Mouse (Mus musculus) hindbrain, embryonic 16.5 days (tissue): Measurements from ENCODE around the gene Elp4. TPM values are rescaled to one million over a fixed set of nuclear protein-coding genes. Genes with fewer than 3 reads are reported as not detected.

ENCODE experiments used
- ATAC-seq: fragments of 200-750 bp; cut with Nextera tagmentation; 2 replicates; pipeline ENCODE4 v1.8.0; 2017; ENCODE audit warnings: moderate TSS enrichment, moderate library complexity
- H3K27ac ChIP-seq: fragments of 300-500 bp; sonication (generic); 2 replicates; pipeline ENCODE4 v1.5.1; 2014; ENCODE audit warnings: low read depth, mild to moderate bottlenecking, control low read depth, low read length, moderate library complexity
- H3K27me3 ChIP-seq: fragments of 300-500 bp; sonication (generic); replicated peaks from 2 replicates; pipeline ENCODE4 v1.6.1; 2014; ENCODE audit warnings: low read length; ENCODE audit not compliant: control insufficient read depth, insufficient read depth
- H3K36me3 ChIP-seq: fragments of 300-500 bp; sonication (generic); 2 replicates; pipeline ENCODE4 v1.6.1; 2014; ENCODE audit warnings: mild to moderate bottlenecking, low read length, moderate library complexity, mixed read lengths; ENCODE audit not compliant: control insufficient read depth, insufficient read depth
- H3K4me1 ChIP-seq: fragments of 300-500 bp; sonication (generic); 2 replicates; pipeline ENCODE4 v1.6.1; 2014; ENCODE audit warnings: low read depth, low read length; ENCODE audit not compliant: control insufficient read depth, insufficient read depth
- H3K4me2 ChIP-seq: fragments of 300-500 bp; sonication (generic); 2 replicates; pipeline ENCODE4 v1.6.1; 2014; ENCODE audit warnings: mild to moderate bottlenecking, low read length, control low read depth, moderate library complexity
- H3K4me3 ChIP-seq: fragments of 300-500 bp; sonication (generic); 2 replicates; pipeline ENCODE4 v1.5.1; 2014; ENCODE audit warnings: mild to moderate bottlenecking, low read length, control low read depth, moderate library complexity
- H3K9ac ChIP-seq: fragments of 300-500 bp; sonication (generic); 2 replicates; pipeline ENCODE4 v1.6.1; 2014; ENCODE audit warnings: low read depth, mild to moderate bottlenecking, control low read depth, low read length, moderate library complexity
- H3K9me3 ChIP-seq: fragments of 300-500 bp; sonication (generic); 2 replicates; pipeline ENCODE4 v1.6.1; 2014; ENCODE audit warnings: mild to moderate bottlenecking, low read length, moderate library complexity; ENCODE audit not compliant: control insufficient read depth
- WGBS: fragments of 180-500 bp; shearing (Covaris S2); extraction: QIAGEN DNeasy Blood & Tissue Kit; methylation state at CpG from one replicate; pipeline ENCODE4 v1.1.7; 2014; 5-methylcytosine and 5-hydroxymethylcytosine counted together
- polyA plus RNA-seq: library from polyadenylated mRNA; unstranded; fragments of >200 nt; fragmentation: Nextera tagmentation; extraction: Ambion mirVana; gene quantifications from 2 replicates; pipeline ENCODE4 v1.2.1, GENCODE M21; 2015

Gene Elp4
- polyA plus RNA-seq, 1 experiment from 2014 or later = 42.2 TPM

DNA sequence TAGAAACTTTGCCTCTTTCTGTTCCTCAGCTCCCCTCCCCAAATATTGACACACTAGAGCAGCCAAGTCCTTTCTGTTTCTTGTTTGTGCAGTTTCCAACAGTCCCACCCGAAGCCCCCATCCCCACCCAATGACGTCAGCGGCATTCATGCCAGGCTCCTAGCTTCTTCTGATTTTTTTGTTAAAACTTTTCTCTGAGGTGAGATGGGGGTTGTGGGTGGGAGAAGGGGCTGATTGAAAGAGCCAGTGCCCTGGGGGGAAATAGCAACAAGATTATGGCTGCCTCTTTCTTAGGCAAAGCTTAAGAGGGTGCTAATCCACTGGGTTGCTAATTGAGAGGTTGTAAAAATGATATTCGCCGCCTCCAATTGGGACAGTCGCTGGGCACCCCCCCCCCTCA is 231.3 kb downstream of the Elp4 start:
- H3K4me3 ChIP-seq = peak overlapping the region; percentile 50
- H3K9me3 ChIP-seq = no peaks in the 10 kb centered on the region
- peak overlapping the region; percentile 57 for H3K4me2 ChIP-seq
- H3K27me3 ChIP-seq = peaks cover 19% of the 10 kb centered on the region
- no peak overlapping the region for H3K9ac ChIP-seq
- WGBS = 3% methylated on average over 6 of the region's 6 CpGs
- ATAC-seq = no peak
- H3K36me3 ChIP-seq = no peaks in the 10 kb centered on the region
- peaks cover 8% of the 10 kb centered on the region for H3K4me1 ChIP-seq
- H3K27ac ChIP-seq = peak overlapping the region; percentile 74; the same call in 1 of the 2 replicates

DNA sequence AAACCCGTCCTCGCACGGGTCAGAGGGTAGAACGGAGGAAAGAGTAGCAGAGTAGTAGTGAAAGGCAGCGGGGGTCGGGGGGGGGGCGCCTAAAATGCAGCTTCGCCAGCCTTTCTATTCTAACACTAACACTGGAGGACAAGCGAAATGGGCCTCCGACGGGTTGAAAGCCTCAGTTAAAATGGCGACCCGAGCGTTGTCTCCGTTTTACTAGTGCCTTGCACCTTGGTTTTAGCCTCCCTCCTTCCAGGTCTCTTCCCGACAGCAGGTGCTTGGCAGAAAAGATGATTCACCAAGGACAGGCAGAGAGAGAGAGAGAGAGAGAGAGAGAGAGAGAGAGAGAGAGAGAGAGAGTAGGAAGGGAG is 231.8 kb downstream of the Elp4 start:
- WGBS = 1% methylated on average over 16 of the region's 16 CpGs
- Histone ChIP-seq H3K4me1 (peaks cover 8% of the 10 kb centered on the region), H3K9ac (peak overlapping the region; percentile 15; the same call in 1 of the 2 replicates), H3K36me3 (no peaks in the 10 kb centered on the region), H3K27ac (peak overlapping the region; percentile 57; the same call in 1 of the 2 replicates), H3K4me3 (peak overlapping the region; percentile 50), H3K9me3 (no peaks in the 10 kb centered on the region), H3K27me3 (peaks cover 19% of the 10 kb centered on the region), H3K4me2 (peak overlapping the region; percentile 57)
- no peak for ATAC-seq

DNA sequence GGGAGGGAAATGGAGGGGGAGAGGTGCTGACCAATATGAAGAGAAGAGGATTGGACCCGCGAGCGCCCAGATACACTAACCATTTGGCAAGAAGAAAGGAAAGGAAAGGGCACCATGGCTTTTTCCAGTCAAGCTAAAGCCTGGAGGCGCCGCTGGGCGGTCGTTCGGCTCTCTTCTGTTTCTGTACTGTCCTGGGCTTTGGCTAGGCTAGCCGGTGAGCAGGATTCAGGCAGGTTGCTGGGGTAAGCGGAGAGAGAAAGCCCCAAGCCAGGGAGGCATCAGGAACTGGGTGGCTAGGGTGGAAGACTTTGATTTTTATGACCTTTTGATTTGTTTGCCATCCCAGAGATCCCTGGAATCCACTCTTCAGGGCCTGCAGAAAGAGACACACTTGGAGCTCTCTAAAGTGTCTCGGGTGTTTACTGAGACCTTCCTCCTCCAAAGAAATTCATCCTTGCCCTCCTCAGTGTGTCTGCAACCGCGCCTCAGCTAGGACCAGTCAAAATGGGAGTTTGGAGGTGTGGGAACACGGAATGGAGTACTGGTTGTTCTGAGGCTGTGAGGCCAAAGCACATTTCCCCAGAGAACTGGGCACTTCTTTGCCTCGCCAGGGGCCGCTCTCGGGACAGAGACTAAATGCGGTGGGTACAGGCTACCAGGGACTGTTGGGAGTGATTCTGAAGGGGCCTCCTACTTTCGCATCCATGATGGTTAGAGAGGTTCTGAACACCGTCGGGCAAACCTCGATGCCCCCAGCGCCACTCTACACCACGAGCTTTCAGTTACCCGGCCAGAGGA is 232.4 kb downstream of the Elp4 start:
- Histone ChIP-seq H3K27me3 (peaks cover 21% of the 10 kb centered on the region), H3K4me3 (peak overlapping the region; percentile 50), H3K4me2 (peak overlapping the region; percentile 57), H3K4me1 (peaks cover 8% of the 10 kb centered on the region), H3K27ac (peak overlapping the region; percentile 57; the same call in 1 of the 2 replicates), H3K9ac (peak overlapping the region; percentile 36; the same call in 1 of the 2 replicates), H3K9me3 (no peaks in the 10 kb centered on the region), H3K36me3 (no peaks in the 10 kb centered on the region)
- ATAC-seq = no peak
- WGBS = 10% methylated on average over 25 of the region's 25 CpGs

DNA sequence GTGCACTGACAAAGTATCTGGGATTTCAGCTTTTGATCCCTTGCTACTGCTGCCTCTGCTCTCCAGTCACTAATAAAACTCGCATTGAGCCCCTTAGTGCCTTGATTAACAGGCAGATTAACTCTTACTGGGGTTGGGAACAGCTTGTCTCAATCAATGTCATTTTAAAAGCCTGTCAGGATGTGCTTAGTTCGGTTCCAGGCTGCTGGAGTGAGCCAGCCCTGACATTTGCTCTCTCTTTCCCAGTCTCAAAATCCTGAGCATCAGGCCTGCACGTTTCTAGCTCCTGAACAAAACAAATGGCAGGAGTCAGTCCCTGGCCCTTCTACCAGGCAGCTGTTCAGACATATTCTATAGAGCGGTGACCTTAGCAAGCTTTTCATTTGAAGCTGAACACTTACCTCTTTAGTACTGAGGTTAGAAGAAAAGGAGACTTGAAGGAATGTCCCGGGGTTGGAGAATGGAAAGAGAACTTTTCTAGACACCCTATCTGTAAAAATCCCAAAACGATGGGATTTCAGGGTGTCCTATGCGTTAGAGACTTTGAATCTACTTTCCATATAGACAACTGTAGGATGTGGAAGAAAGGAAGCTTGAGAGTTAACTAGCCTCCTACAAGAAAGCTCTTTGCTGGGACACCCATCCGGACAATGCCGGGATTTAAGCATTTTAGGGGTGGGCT is 233.1 kb downstream of the Elp4 start:
- 15% methylated on average over 9 of the region's 9 CpGs for WGBS
- no peak for ATAC-seq
- H3K4me3 ChIP-seq = peak overlapping the region; percentile 50

DNA sequence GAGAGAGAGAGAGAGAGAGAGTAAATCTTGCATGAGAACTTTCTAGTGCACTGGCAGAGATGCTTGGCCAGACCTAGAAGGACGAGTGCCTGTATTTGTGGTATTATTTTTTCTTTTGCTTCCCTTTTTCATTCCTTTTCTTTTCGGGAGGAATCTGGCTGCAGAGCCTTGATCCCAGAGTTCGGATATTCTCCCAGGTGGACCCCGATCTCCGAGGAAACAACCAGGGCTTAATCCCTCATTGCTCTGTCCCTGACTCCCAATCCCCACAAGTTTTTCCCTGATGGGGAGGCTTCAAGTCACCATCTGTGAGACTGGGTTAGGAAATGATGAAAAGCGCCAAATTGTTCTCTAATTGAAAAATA is 233.7 kb downstream of the Elp4 start:
- Histone ChIP-seq H3K4me3 (peak overlapping the region; percentile 50), H3K9me3 (no peaks in the 10 kb centered on the region), H3K27ac (no peak overlapping the region; the same call in 1 of the 2 replicates), H3K9ac (peak overlapping the region; percentile 28), H3K36me3 (no peaks in the 10 kb centered on the region), H3K27me3 (peaks cover 31% of the 10 kb centered on the region), H3K4me1 (peaks cover 2% of the 10 kb centered on the region), H3K4me2 (0 out of 2 replicates have a peak overlapping the region, but pooled peaks have one; percentile 57)
- ATAC-seq = no peak
- 14% methylated on average over 6 of the region's 6 CpGs for WGBS

More for the DNA sequence above, 233.1 kb downstream of the Elp4 start:
- Histone ChIP-seq H3K9ac (peak overlapping the region; percentile 28), H3K36me3 (no peaks in the 10 kb centered on the region), H3K27me3 (peaks cover 26% of the 10 kb centered on the region), H3K4me1 (peaks cover 6% of the 10 kb centered on the region), H3K4me2 (peak overlapping the region; percentile 57; the same call in 1 of the 2 replicates), H3K27ac (no peak overlapping the region; the same call in 1 of the 2 replicates), H3K9me3 (no peaks in the 10 kb centered on the region)

DNA sequence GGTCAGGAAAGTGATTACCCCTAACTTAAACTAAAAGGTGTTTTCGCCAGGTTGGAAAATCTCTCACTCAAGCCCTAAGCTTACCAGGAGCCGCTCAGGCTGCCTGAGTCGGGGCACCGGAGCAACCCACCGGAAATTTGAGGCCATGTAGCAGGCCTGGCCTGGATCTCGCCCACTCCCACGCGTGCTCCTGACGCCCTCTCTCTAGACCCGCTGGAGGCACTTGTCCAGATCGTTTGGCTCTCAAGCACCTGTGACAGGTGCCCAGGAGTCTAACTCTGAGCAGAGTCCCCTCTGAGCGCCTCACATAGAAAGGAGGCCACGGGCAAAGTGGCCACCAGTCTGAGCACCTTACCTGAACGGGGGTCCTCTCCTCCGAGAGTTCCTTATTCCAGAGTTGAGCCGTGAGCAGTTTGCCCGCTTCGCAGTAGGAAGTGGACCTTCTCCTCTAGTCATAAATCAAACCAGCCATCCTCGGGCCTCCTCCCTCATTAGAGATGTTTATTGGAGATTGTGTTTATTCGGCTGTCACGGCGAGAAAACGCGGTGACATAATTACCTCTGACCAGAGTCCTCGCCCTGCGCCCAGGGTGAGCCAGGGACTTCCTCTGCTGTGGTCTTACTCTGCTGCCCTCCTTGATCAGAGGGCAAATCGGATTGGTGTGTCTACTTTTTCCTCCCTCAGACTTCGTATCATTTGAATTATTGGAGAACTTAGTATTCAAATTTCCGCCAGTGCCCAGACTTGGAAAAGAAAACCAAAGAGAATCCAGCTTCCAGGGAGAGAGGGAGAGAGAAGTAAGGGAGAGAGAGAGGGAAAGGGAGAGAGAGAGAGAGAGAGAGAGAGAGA is 234.3 kb downstream of the Elp4 start:
- no peaks in the 10 kb centered on the region for H3K9me3 ChIP-seq
- H3K27me3 ChIP-seq = peaks cover 36% of the 10 kb centered on the region
- H3K4me3 ChIP-seq = peak overlapping the region; percentile 50
- peak overlapping the region; percentile 49 for H3K9ac ChIP-seq
- H3K4me2 ChIP-seq = peak overlapping the region; percentile 50
- peaks cover 2% of the 10 kb centered on the region; the same call in 1 of the 2 replicates for H3K4me1 ChIP-seq
- no peaks in the 10 kb centered on the region for H3K36me3 ChIP-seq
- H3K27ac ChIP-seq = no peak overlapping the region
- ATAC-seq = no peak
- WGBS = 7% methylated on average over 29 of the region's 29 CpGs

DNA sequence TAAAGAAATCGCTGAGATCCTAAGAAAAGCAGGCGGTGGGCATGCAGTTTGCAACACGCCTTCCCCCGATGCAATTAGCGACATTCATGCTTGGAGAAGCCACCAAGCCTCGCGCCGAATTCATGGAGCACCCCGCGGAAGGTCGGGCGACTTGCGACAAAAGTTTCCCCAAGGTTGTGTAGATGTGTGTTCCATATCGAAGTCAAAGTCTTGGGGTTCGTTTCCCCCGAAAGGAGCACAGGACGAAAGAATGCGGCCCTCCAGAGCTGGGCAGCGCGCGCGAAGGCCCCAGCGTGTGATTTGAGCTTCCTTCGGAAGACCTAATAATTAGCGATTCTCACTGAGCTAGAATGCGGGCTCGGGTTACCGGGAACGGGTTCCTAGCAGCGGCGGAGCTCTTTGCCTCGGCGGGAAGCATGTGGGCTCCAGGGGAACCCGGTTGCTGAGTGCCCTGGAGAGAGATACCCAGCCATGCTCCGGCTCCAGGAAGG is 234.9 kb downstream of the Elp4 start:
- Histone ChIP-seq H3K4me3 (peak overlapping the region; percentile 50), H3K36me3 (no peaks in the 10 kb centered on the region), H3K4me1 (peaks cover 2% of the 10 kb centered on the region; the same call in 1 of the 2 replicates), H3K27ac (no peak overlapping the region), H3K27me3 (peaks cover 43% of the 10 kb centered on the region), H3K4me2 (peak overlapping the region; percentile 50), H3K9me3 (no peaks in the 10 kb centered on the region), H3K9ac (peak overlapping the region; percentile 49)
- ATAC-seq = no peak
- 1% methylated on average over 35 of the region's 35 CpGs for WGBS

DNA sequence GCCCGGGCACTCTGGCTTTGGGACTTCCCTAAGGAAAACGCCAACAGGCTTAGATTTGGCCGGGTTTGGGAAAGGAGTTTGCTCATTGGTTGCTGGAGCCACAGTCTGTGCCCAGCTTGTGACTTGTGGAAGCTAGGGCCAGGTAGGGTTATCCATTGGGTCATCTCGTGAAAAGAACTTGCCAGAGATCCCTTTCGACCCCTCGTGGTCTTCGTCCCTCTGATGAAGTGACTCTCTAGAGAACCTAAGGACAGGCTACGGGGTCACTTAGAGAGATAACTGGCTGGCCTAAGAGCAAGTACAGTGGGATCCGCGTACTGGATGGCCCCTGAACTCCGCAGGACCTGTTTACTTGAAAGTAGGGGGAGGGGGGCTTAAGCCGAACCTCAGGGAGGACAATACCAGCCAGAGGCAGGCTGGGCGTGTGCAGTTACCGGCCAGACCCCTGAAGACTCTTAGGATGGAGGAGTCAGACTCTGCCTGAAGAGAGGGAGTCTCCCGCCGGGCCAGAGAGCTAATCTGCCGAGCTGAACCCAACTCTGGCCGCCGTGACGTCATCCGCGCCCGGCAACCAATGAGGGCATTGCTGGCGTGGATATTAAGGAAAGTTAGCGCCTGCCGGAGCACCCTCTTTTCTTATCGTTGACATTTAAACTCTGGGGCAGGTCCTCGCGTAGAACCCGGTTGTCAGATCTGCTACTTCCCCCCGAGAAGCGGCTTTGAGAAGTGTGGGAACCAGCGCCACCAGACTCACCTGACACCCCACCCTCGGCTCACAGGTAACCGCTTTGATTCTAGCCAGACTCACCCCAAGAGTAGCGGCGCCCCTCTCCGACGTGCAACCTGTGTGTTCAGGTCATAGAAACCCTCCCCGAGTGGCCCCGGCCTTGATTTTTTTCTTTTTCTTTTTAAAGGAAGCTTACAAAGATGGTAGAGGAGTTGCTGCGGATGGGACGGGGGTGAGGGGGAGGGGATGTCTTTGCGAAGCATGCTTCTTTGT is 235.8 kb downstream of the Elp4 start, which contains the start of gene Pax6:
Gene Pax6, plus strand, starts transcription at position 630 of the 1,000 bp plus-strand sequence.
- Histone ChIP-seq H3K4me3 (peak within 1 kb of the TSS; percentile 50), H3K9ac (peak within 1 kb of the TSS; percentile 49), H3K4me1 (peaks cover 2% of the 10 kb centered on the region; the same call in 1 of the 2 replicates), H3K4me2 (peak within 1 kb of the TSS; percentile 50), H3K27ac (peak within 1 kb of the TSS; percentile 5; the same call in 1 of the 2 replicates), H3K36me3 (no peaks in the 10 kb centered on the region), H3K9me3 (no peaks in the 10 kb centered on the region), H3K27me3 (peaks cover 52% of the 10 kb centered on the region)
- under 1% methylated on average over 44 of the region's 44 CpGs for WGBS
- peak; percentile 71 for ATAC-seq
